ENCODE assay signal across 12 mouse cellular contexts in the genomic region with DNA sequence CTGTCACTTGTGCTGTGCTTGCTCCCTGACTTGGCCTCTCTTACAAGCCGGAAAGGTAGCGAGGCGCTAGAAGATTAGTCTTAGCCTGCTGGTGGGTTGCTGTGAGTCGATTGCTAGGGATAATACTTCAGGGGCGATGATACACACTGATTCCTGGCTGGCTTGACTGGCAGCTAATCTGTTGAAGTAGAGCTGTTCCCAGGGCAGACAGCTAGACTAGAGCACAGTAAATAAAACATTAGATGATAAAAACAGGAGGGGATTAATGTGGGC. TPM values are rescaled to one million over a fixed set of nuclear protein-coding genes. Genes with fewer than 3 reads are reported as not detected.
DNase-seq lines count a peak whose midpoint lies in the region; ATAC-seq and TF ChIP-seq lines count a peak whose summit lies in the region.
"Had no signal": no experiment of that assay in that cellular context is flagged by ENCODE, and none has a peak within 500 bp of the region (broad histone marks: within the 10 kb centered on the region; RNA-seq: fewer than 3 reads in every experiment).

No protein-coding gene starts in this region.

- H3K4me3 ChIP-seq in heart, embryonic 13.5 days, result no peak overlapping the region
- H3K4me3 ChIP-seq in lung, embryonic 14.5 days (ENCODE audit: low read depth, low read length), result no peak overlapping the region
- H3K4me3 ChIP-seq in hindbrain, embryonic 16.5 days (ENCODE audit: low read length), result no peak overlapping the region

- H3K9ac ChIP-seq in heart, embryonic 13.5 days, result peak overlapping the region; percentile 69
- no peak overlapping the region for H3K9ac ChIP-seq in lung, embryonic 14.5 days
- H3K9ac ChIP-seq in hindbrain, embryonic 16.5 days (ENCODE audit: low read depth, low read length), result no peak overlapping the region

- H3K27me3 ChIP-seq in heart, embryonic 13.5 days (replicated peaks), result no peaks in the 10 kb centered on the region
- H3K27me3 ChIP-seq in lung, embryonic 14.5 days (ENCODE audit: insufficient read depth, low read length), result no peaks in the 10 kb centered on the region
- H3K27me3 ChIP-seq in hindbrain, embryonic 16.5 days (replicated peaks; ENCODE audit: control insufficient read depth, insufficient read depth, low read length), result no peaks in the 10 kb centered on the region

- intact Hi-C loops in heart, postnatal 36 days (cut with DNase I), result no loop called here

- H3K27ac ChIP-seq in heart, embryonic 13.5 days (replicated peaks), result peak overlapping the region; percentile 95
- H3K27ac ChIP-seq in lung, embryonic 14.5 days (ENCODE audit: low read depth), result peak overlapping the region; percentile 78
- H3K27ac ChIP-seq in hindbrain, embryonic 16.5 days (ENCODE audit: low read depth, low read length), result peak overlapping the region; percentile 20; the same call in 1 of the 2 replicates

- H3K9me3 ChIP-seq in heart, embryonic 13.5 days, result no peaks in the 10 kb centered on the region
- H3K9me3 ChIP-seq in lung, embryonic 14.5 days (ENCODE audit: low read depth, low read length), result no peaks in the 10 kb centered on the region
- H3K9me3 ChIP-seq in hindbrain, embryonic 16.5 days (ENCODE audit: control insufficient read depth, low read length), result no peaks in the 10 kb centered on the region

- no peak for TF ChIP-seq CTCF in lung, embryonic 14.5 days (IDR thresholded peaks at IDR 0.05; ENCODE audit: low read depth)

- H3K36me3 ChIP-seq in heart, embryonic 13.5 days, result peaks cover 71% of the 10 kb centered on the region
- H3K36me3 ChIP-seq in lung, embryonic 14.5 days (ENCODE audit: insufficient read depth), result peaks cover 67% of the 10 kb centered on the region
- peaks cover 48% of the 10 kb centered on the region for H3K36me3 ChIP-seq in hindbrain, embryonic 16.5 days (ENCODE audit: control insufficient read depth, insufficient read depth, low read length)

- no peak for ATAC-seq in heart, embryonic 13.5 days (ENCODE audit: extremely low read depth, insufficient number of reproducible peaks, low FRiP score, low TSS enrichment)
- ATAC-seq in lung, embryonic 14.5 days (ENCODE audit: insufficient read depth), result no peak; the same call in 1 of the 2 replicates
- ATAC-seq in hindbrain, embryonic 16.5 days, result no peak
- ATAC-seq in activated CD4-positive, CD25-positive, alpha-beta regulatory T cell, adult 4 months, result no peak
- ATAC-seq: midbrain, embryonic 16.5 days had no signal

- 32% methylated on average over 5 of the region's 5 CpGs for WGBS in heart, embryonic 13.5 days
- WGBS in lung, embryonic 14.5 days, result 51% methylated on average over 5 of the region's 5 CpGs
- 85% methylated on average over 5 of the region's 5 CpGs for WGBS in hindbrain, embryonic 16.5 days

- H3K4me2 ChIP-seq in heart, embryonic 13.5 days, result peak overlapping the region; percentile 38
- H3K4me2 ChIP-seq in lung, embryonic 14.5 days, result peak overlapping the region; percentile 25; the same call in 1 of the 2 replicates
- H3K4me2 ChIP-seq in hindbrain, embryonic 16.5 days (ENCODE audit: low read length), result no peak overlapping the region

- no peak for DNase-seq in heart, postnatal 36 days
- DNase-seq in lung, embryonic 14.5 days, result no peak
- DNase-seq in lung, postnatal 10 days, result no peak
- peak; percentile 65 for DNase-seq in retina, adult 2 months (ENCODE audit: low read depth, low spot score)
- DNase-seq in left cerebral cortex, adult 9 months (ENCODE audit: low spot score in 2 of 2), result no peak
- DNase-seq: thymus, postnatal 4 days had no signal

- H3K4me1 ChIP-seq in heart, embryonic 13.5 days, result peaks cover 64% of the 10 kb centered on the region
- no peaks in the 10 kb centered on the region for H3K4me1 ChIP-seq in lung, embryonic 14.5 days (ENCODE audit: insufficient read depth)
- H3K4me1 ChIP-seq in hindbrain, embryonic 16.5 days (ENCODE audit: control insufficient read depth, insufficient read depth, low read depth, low read length), result no peaks in the 10 kb centered on the region

RNA-seq across cellular contexts. Expression of a gene that starts 10.6 kb away (rescaled TPM):
- polyA plus RNA-seq in heart, embryonic 13.5 days (2015; fragmentation: Nextera tagmentation; extraction: Ambion mirVana), result 30.3 TPM in 2 replicates
- total RNA-seq in heart, postnatal 36 days (2021), result 100 to 1,000 TPM; 218 to 273 TPM
- polyA plus RNA-seq in lung, embryonic 14.5 days (2014; fragmentation: Nextera tagmentation; extraction: Ambion mirVana), result 40.7 TPM in 2 replicates
- 35.0 and 39.1 TPM in 2 replicates for polyA plus RNA-seq in hindbrain, embryonic 16.5 days (2015; fragmentation: Nextera tagmentation; extraction: Ambion mirVana)
- 10 to 100 TPM; 11.7 to 29.4 TPM for polyA plus RNA-seq in activated CD4-positive, CD25-positive, alpha-beta regulatory T cell, adult 4 months (2017; shearing (Covaris generic))

RNA-seq across cellular contexts. Expression of a gene that starts 14.8 kb away (rescaled TPM):
- polyA plus RNA-seq in heart, embryonic 13.5 days (2015; fragmentation: Nextera tagmentation; extraction: Ambion mirVana), result 0.08 TPM in 1 of 2 replicates, not detected in the other
- not detected for total RNA-seq in heart, postnatal 36 days (2021)
- polyA plus RNA-seq in lung, embryonic 14.5 days (2014; fragmentation: Nextera tagmentation; extraction: Ambion mirVana), result not detected in 2 replicates
- 0.79 and 0.94 TPM in 2 replicates for polyA plus RNA-seq in hindbrain, embryonic 16.5 days (2015; fragmentation: Nextera tagmentation; extraction: Ambion mirVana)
- not detected for polyA plus RNA-seq in activated CD4-positive, CD25-positive, alpha-beta regulatory T cell, adult 4 months (2017; shearing (Covaris generic))
- polyA plus RNA-seq: embryonic facial prominence, embryonic 11.5 days; limb, embryonic 11.5 days had no signal

RNA-seq across cellular contexts. Expression of a gene that starts 23.9 kb away (rescaled TPM):
- polyA plus RNA-seq in heart, embryonic 13.5 days (2015; fragmentation: Nextera tagmentation; extraction: Ambion mirVana), result 84.7 and 87.1 TPM in 2 replicates
- 100 to 1,000 TPM in 1 of 2 experiments, 10 to 100 TPM in 1; 97.4 to 107 TPM for total RNA-seq in heart, postnatal 36 days (2021)
- 120 and 122 TPM in 2 replicates for polyA plus RNA-seq in lung, embryonic 14.5 days (2014; fragmentation: Nextera tagmentation; extraction: Ambion mirVana)
- polyA plus RNA-seq in hindbrain, embryonic 16.5 days (2015; fragmentation: Nextera tagmentation; extraction: Ambion mirVana), result 50.2 and 50.7 TPM in 2 replicates
- 10 to 100 TPM; 59.2 to 65.4 TPM for polyA plus RNA-seq in activated CD4-positive, CD25-positive, alpha-beta regulatory T cell, adult 4 months (2017; shearing (Covaris generic))

RNA-seq across cellular contexts. Expression of a gene that starts 31.3 kb away (rescaled TPM):
- polyA plus RNA-seq in heart, embryonic 13.5 days (2015; fragmentation: Nextera tagmentation; extraction: Ambion mirVana), result 0.11 TPM in 1 of 2 replicates, not detected in the other
- total RNA-seq in heart, postnatal 36 days (2021), result under 1 TPM in 1 of 2 experiments, not detected in 1; 0.14 TPM
- polyA plus RNA-seq in lung, embryonic 14.5 days (2014; fragmentation: Nextera tagmentation; extraction: Ambion mirVana), result not detected in 2 replicates
- polyA plus RNA-seq in hindbrain, embryonic 16.5 days (2015; fragmentation: Nextera tagmentation; extraction: Ambion mirVana), result 0.19 and 0.20 TPM in 2 replicates
- polyA plus RNA-seq in activated CD4-positive, CD25-positive, alpha-beta regulatory T cell, adult 4 months (2017; shearing (Covaris generic)), result not detected
- polyA plus RNA-seq: embryonic facial prominence, embryonic 11.5 days; limb, embryonic 11.5 days had no signal

RNA-seq across cellular contexts. Expression of a gene that starts 35.9 kb away (rescaled TPM):
- polyA plus RNA-seq in heart, embryonic 13.5 days (2015; fragmentation: Nextera tagmentation; extraction: Ambion mirVana), result 51.4 and 52.4 TPM in 2 replicates
- 10 to 100 TPM; 12.4 to 14.8 TPM for total RNA-seq in heart, postnatal 36 days (2021)
- polyA plus RNA-seq in lung, embryonic 14.5 days (2014; fragmentation: Nextera tagmentation; extraction: Ambion mirVana), result 68.7 and 80.2 TPM in 2 replicates
- 180 and 196 TPM in 2 replicates for polyA plus RNA-seq in hindbrain, embryonic 16.5 days (2015; fragmentation: Nextera tagmentation; extraction: Ambion mirVana)
- polyA plus RNA-seq in activated CD4-positive, CD25-positive, alpha-beta regulatory T cell, adult 4 months (2017; shearing (Covaris generic)), result under 1 TPM in 1 of 2 experiments, not detected in 1; 0.89 TPM

Comparison
In these comparisons a context has a peak if more than half of its experiments do, and no peak if none do; other contexts are left out.
1. H3K27ac ChIP-seq: peak in every context shown above with its lines; median percentile 95 in heart, embryonic 13.5 days; 78 in lung, embryonic 14.5 days; 20 in hindbrain, embryonic 16.5 days.